Mouse (Mus musculus) embryonic fibroblast, embryonic 13.5 days (primary cell): ENCODE results near the gene Calm5.

Experiments
- CTCF ChIP-seq: IDR thresholded peaks from 2 replicates; pipeline ENCODE4 v1.5.1; 2011; ENCODE audit warnings: mild to moderate bottlenecking, control low read depth, low read length, moderate library complexity, borderline replicate concordance; ENCODE audit not compliant: insufficient read depth
- POLR2A ChIP-seq: IDR thresholded peaks from 2 replicates; pipeline ENCODE4 v1.6.1; 2011; ENCODE audit warnings: low read depth, mild to moderate bottlenecking, control low read depth, low read length, moderate library complexity

GRCm38 (mm10) chr13:3831994-3832393, 22.0 kb upstream of the Calm5 start:
- TF ChIP-seq CTCF (no peak), POLR2A (no peak)
